Mouse (Mus musculus): Measurements from ENCODE around the gene Celf1. TPM values are rescaled to one million over a fixed set of nuclear protein-coding genes. Genes with fewer than 3 reads are reported as not detected.

Celf1 gene
- polyA plus RNA-seq, 1 experiment from 2014 or later, result 81.9 TPM

DNA sequence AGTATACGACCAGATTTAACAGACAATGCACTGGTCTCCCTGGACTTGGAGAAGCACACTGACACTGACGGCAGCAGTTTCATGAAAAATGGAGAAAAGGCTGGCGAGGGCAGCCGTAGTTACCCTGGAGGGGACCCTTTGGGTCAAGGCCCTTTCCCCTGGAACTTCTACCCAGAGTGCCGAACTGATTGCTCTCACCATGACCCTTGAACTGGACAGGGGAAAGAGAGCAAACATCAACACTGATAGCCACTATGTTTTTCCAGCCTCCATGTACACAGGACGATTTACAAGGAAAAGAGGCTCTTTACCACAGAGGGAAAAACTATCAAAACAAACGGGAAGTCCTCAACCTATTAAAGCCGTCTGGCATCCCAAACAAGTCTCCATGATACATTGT is 8.4 kb upstream of the Celf1 start:
- 79% methylated on average over 8 of the region's 8 CpGs for WGBS

DNA sequence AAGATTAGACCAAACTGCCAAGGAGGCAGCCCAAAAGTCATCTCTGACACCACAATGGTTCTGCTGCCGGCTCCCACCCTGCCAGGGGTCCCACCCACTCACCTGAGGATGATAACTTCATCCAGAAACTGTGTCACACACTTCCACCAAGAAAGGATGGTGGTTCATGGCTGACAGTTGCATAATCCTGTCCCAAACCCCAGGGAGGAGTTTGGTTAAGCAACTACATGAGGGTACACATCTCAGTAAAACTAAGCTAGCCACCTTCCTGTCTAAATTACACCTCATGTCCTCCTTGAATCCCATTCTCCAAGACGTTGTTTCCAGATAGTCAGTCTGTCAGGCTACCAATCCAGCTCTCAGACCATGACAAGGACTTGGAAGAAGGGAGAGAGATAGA is 7.9 kb upstream of the Celf1 start:
- no peak for ATAC-seq
- 83% methylated on average over 2 of the region's 2 CpGs for WGBS
- Histone ChIP-seq H3K27ac (ENCODE audit: low read depth, low read length) (no peak overlapping the region), H3K4me3 (ENCODE audit: low read length) (no peak overlapping the region), H3K27me3 (replicated peaks; ENCODE audit: control insufficient read depth, insufficient read depth, low read length) (no peaks in the 10 kb centered on the region), H3K4me2 (ENCODE audit: low read length) (no peak overlapping the region), H3K9ac (ENCODE audit: low read depth, low read length) (no peak overlapping the region), H3K36me3 (ENCODE audit: control insufficient read depth, insufficient read depth, low read length) (no peaks in the 10 kb centered on the region), H3K9me3 (ENCODE audit: control insufficient read depth, low read length) (no peaks in the 10 kb centered on the region), H3K4me1 (ENCODE audit: control insufficient read depth, insufficient read depth, low read depth, low read length) (no peaks in the 10 kb centered on the region)

More for the DNA sequence above, 8.4 kb upstream of the Celf1 start:
- H3K36me3 ChIP-seq (ENCODE audit: control insufficient read depth, insufficient read depth, low read length), result no peaks in the 10 kb centered on the region
- no peak overlapping the region for H3K4me2 ChIP-seq (ENCODE audit: low read length)
- H3K9ac ChIP-seq (ENCODE audit: low read depth, low read length), result no peak overlapping the region
- H3K9me3 ChIP-seq (ENCODE audit: control insufficient read depth, low read length), result no peaks in the 10 kb centered on the region
- no peak overlapping the region for H3K27ac ChIP-seq (ENCODE audit: low read depth, low read length)
- no peaks in the 10 kb centered on the region for H3K4me1 ChIP-seq (ENCODE audit: control insufficient read depth, insufficient read depth, low read depth, low read length)
- no peak for ATAC-seq
- H3K4me3 ChIP-seq (ENCODE audit: low read length), result no peak overlapping the region
- no peaks in the 10 kb centered on the region for H3K27me3 ChIP-seq (replicated peaks; ENCODE audit: control insufficient read depth, insufficient read depth, low read length)

DNA sequence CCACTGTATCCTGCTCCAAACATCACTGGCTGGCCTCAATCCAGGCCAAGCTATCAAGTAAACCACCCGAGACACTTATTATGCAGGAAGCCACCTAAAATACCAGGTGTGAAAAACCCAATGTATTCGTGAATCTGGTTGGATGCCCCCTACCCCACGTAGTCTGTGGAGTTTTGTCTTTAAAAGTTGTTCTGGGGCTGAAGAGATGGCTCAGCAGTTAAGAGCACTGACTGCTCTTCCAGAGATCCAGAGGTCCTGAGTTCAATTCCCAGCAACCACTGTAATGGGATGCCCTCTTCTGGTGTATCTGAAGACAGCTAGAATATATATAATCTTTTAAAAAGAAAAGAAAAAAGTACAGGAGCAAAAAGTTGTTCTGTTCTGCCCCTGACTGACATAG is 1.8 kb upstream of the Celf1 start:
- Histone ChIP-seq H3K4me1 (ENCODE audit: control insufficient read depth, insufficient read depth, low read depth, low read length) (peaks cover 20% of the 10 kb centered on the region), H3K4me3 (ENCODE audit: low read length) (no peak overlapping the region), H3K27ac (ENCODE audit: low read depth, low read length) (no peak overlapping the region), H3K27me3 (replicated peaks; ENCODE audit: control insufficient read depth, insufficient read depth, low read length) (no peaks in the 10 kb centered on the region), H3K36me3 (ENCODE audit: control insufficient read depth, insufficient read depth, low read length) (no peaks in the 10 kb centered on the region), H3K9me3 (ENCODE audit: control insufficient read depth, low read length) (no peaks in the 10 kb centered on the region), H3K9ac (ENCODE audit: low read depth, low read length) (no peak overlapping the region), H3K4me2 (ENCODE audit: low read length) (no peak overlapping the region)
- no peak for ATAC-seq
- WGBS, result 77% methylated on average over 3 of the region's 3 CpGs

DNA sequence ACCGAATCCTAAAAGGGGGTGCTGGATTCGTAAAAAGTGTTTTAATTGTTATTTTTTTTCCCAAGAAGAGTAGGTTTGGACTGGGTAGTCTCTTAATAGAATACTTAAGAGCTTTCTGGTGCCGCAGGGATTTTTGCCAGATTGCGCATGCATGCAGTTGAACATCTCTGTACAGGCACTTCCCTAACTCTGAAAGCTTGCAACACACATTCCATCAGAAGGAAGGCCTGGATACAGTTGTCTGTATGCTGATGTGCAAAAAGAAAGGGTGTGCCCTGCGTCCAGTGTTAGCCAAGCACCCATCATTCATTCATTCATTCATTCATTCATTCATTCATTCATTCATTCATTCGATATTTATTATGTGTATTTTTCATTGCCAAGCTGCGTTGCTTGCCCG is 432 bp upstream of the Celf1 start:
- H3K4me3 ChIP-seq (ENCODE audit: low read length), result peak overlapping the region; percentile 93
- no peaks in the 10 kb centered on the region for H3K36me3 ChIP-seq (ENCODE audit: control insufficient read depth, insufficient read depth, low read length)
- H3K4me2 ChIP-seq (ENCODE audit: low read length), result peak overlapping the region; percentile 61
- peaks cover 20% of the 10 kb centered on the region for H3K4me1 ChIP-seq (ENCODE audit: control insufficient read depth, insufficient read depth, low read depth, low read length)
- no peaks in the 10 kb centered on the region for H3K9me3 ChIP-seq (ENCODE audit: control insufficient read depth, low read length)
- no peaks in the 10 kb centered on the region for H3K27me3 ChIP-seq (replicated peaks; ENCODE audit: control insufficient read depth, insufficient read depth, low read length)
- WGBS, result 45% methylated on average over 8 of the region's 8 CpGs
- peak overlapping the region; percentile 95 for H3K27ac ChIP-seq (ENCODE audit: low read depth, low read length)
- H3K9ac ChIP-seq (ENCODE audit: low read depth, low read length), result peak overlapping the region; percentile 95
- ATAC-seq, result peak; percentile 71

- H3K9ac ChIP-seq (ENCODE audit: low read depth, low read length), result no peak overlapping the region
- peak overlapping the region; percentile 93 for H3K4me3 ChIP-seq (ENCODE audit: low read length)
- H3K4me1 ChIP-seq (ENCODE audit: control insufficient read depth, insufficient read depth, low read depth, low read length), result peaks cover 20% of the 10 kb centered on the region
- H3K27me3 ChIP-seq (replicated peaks; ENCODE audit: control insufficient read depth, insufficient read depth, low read length), result no peaks in the 10 kb centered on the region
- WGBS, result 36% methylated on average over 2 of the region's 2 CpGs
- ATAC-seq, result no peak
- peak overlapping the region; percentile 75 for H3K4me2 ChIP-seq (ENCODE audit: low read length)
- H3K27ac ChIP-seq (ENCODE audit: low read depth, low read length), result no peak overlapping the region
- H3K9me3 ChIP-seq (ENCODE audit: control insufficient read depth, low read length), result no peaks in the 10 kb centered on the region
- H3K36me3 ChIP-seq (ENCODE audit: control insufficient read depth, insufficient read depth, low read length), result no peaks in the 10 kb centered on the region
Observed at GRCm38 (mm10) chr2:90941744-90942143, 1.6 kb downstream of the Celf1 start.

- H3K9ac ChIP-seq (ENCODE audit: low read depth, low read length), result no peak overlapping the region
- H3K9me3 ChIP-seq (ENCODE audit: control insufficient read depth, low read length), result no peaks in the 10 kb centered on the region
- 87% methylated on average over 5 of the region's 5 CpGs for WGBS
- H3K27me3 ChIP-seq (replicated peaks; ENCODE audit: control insufficient read depth, insufficient read depth, low read length), result no peaks in the 10 kb centered on the region
- H3K27ac ChIP-seq (ENCODE audit: low read depth, low read length), result no peak overlapping the region
- H3K36me3 ChIP-seq (ENCODE audit: control insufficient read depth, insufficient read depth, low read length), result no peaks in the 10 kb centered on the region
- no peak overlapping the region for H3K4me3 ChIP-seq (ENCODE audit: low read length)
- ATAC-seq, result no peak
- H3K4me2 ChIP-seq (ENCODE audit: low read length), result no peak overlapping the region
- no peaks in the 10 kb centered on the region; the same call in 1 of the 2 replicates for H3K4me1 ChIP-seq (ENCODE audit: control insufficient read depth, insufficient read depth, low read depth, low read length)
Observed at GRCm38 (mm10) chr2:90950149-90950548, 10.0 kb downstream of the Celf1 start.

GRCm38 (mm10) chr2:90950582-90951194 is 10.5 kb downstream of the Celf1 start:
- H3K36me3 ChIP-seq (ENCODE audit: control insufficient read depth, insufficient read depth, low read length), result no peaks in the 10 kb centered on the region

DNA sequence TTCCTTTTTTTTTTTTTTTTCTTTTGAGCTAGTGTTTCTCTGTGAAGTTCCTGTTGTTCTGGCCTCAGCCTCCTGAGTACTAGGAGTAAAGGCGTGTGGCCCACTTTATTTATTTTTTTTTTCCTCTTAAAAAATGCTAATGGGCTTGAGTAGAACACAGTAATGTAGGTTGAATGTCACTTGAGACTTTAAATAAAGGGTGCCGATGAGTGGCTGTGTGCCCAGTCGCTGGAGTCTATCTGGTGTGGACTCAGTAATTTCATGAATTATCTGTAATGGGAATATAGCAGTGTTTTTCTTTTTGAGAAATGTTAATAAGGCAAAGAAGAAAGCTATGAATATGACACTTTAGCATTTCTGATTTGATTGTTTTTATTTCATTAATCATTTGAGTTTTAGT is 13.3 kb downstream of the Celf1 start:
- Histone ChIP-seq H3K4me2 (ENCODE audit: low read length) (no peak overlapping the region), H3K9ac (ENCODE audit: low read depth, low read length) (no peak overlapping the region), H3K4me3 (ENCODE audit: low read length) (no peak overlapping the region), H3K9me3 (ENCODE audit: control insufficient read depth, low read length) (no peaks in the 10 kb centered on the region), H3K36me3 (ENCODE audit: control insufficient read depth, insufficient read depth, low read length) (no peaks in the 10 kb centered on the region), H3K27ac (ENCODE audit: low read depth, low read length) (no peak overlapping the region), H3K4me1 (ENCODE audit: control insufficient read depth, insufficient read depth, low read depth, low read length) (peaks cover 5% of the 10 kb centered on the region), H3K27me3 (replicated peaks; ENCODE audit: control insufficient read depth, insufficient read depth, low read length) (no peaks in the 10 kb centered on the region)
- ATAC-seq, result no peak
- 60% methylated on average over 3 of the region's 3 CpGs for WGBS

More at GRCm38 (mm10) chr2:90950582-90951194, 10.5 kb downstream of the Celf1 start:
- Histone ChIP-seq H3K27me3 (replicated peaks; ENCODE audit: control insufficient read depth, insufficient read depth, low read length) (no peaks in the 10 kb centered on the region), H3K4me1 (ENCODE audit: control insufficient read depth, insufficient read depth, low read depth, low read length) (no peaks in the 10 kb centered on the region; the same call in 1 of the 2 replicates), H3K9ac (ENCODE audit: low read depth, low read length) (no peak overlapping the region), H3K9me3 (ENCODE audit: control insufficient read depth, low read length) (no peaks in the 10 kb centered on the region), H3K4me2 (ENCODE audit: low read length) (no peak overlapping the region), H3K4me3 (ENCODE audit: low read length) (no peak overlapping the region), H3K27ac (ENCODE audit: low read depth, low read length) (no peak overlapping the region)
- peak; percentile 48 for ATAC-seq

GRCm38 (mm10) chr2:90956053-90956452 is 15.9 kb downstream of the Celf1 start:
- H3K4me3 ChIP-seq (ENCODE audit: low read length), result no peak overlapping the region
- WGBS, result 12% methylated on average over 1 of the region's 1 CpGs
- H3K4me2 ChIP-seq (ENCODE audit: low read length), result no peak overlapping the region
- H3K9me3 ChIP-seq (ENCODE audit: control insufficient read depth, low read length), result no peaks in the 10 kb centered on the region
- H3K27me3 ChIP-seq (replicated peaks; ENCODE audit: control insufficient read depth, insufficient read depth, low read length), result no peaks in the 10 kb centered on the region
- no peak overlapping the region for H3K27ac ChIP-seq (ENCODE audit: low read depth, low read length)
- H3K9ac ChIP-seq (ENCODE audit: low read depth, low read length), result no peak overlapping the region
- no peak for ATAC-seq
- H3K36me3 ChIP-seq (ENCODE audit: control insufficient read depth, insufficient read depth, low read length), result no peaks in the 10 kb centered on the region
- peaks cover 5% of the 10 kb centered on the region for H3K4me1 ChIP-seq (ENCODE audit: control insufficient read depth, insufficient read depth, low read depth, low read length)

DNA sequence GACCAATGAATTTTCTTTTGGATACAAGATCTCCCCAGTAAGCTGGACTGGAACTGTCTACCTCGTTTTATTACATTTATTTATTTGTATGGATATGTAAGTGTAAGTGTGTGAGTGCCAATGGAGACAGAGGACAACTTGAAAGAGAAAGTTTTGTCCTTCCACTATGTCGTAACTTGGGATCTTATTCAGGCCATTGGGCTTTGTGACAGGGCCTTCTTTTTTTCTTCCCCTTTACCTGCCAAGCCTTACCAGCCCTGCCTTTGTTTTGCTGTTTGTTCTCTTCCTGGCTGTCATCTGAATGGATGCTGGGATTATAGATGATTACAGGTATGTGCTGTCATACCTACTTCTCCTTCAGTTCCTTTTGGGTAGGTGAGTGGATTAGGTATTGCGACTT is 18.7 kb downstream of the Celf1 start:
- Histone ChIP-seq H3K4me3 (ENCODE audit: low read length) (no peak overlapping the region), H3K9me3 (ENCODE audit: control insufficient read depth, low read length) (no peaks in the 10 kb centered on the region), H3K27me3 (replicated peaks; ENCODE audit: control insufficient read depth, insufficient read depth, low read length) (no peaks in the 10 kb centered on the region), H3K27ac (ENCODE audit: low read depth, low read length) (no peak overlapping the region), H3K9ac (ENCODE audit: low read depth, low read length) (no peak overlapping the region), H3K4me1 (ENCODE audit: control insufficient read depth, insufficient read depth, low read depth, low read length) (peaks cover 5% of the 10 kb centered on the region), H3K36me3 (ENCODE audit: control insufficient read depth, insufficient read depth, low read length) (no peaks in the 10 kb centered on the region), H3K4me2 (ENCODE audit: low read length) (no peak overlapping the region)
- 91% methylated on average over 3 of the region's 3 CpGs for WGBS
- no peak for ATAC-seq

All from hindbrain, embryonic 16.5 days (tissue).